ENCODE assay signal across 8 mouse cellular contexts in genomic region chr15:80015211-80015952, GRCm38 (mm10). TPM values are rescaled to one million over a fixed set of nuclear protein-coding genes. Genes with fewer than 3 reads are reported as not detected.
A peak's percentile ranks its signal among the peaks of the same experiment; 100 is the strongest.
DNase-seq lines count a peak whose midpoint lies in the region; ATAC-seq and TF ChIP-seq lines count a peak whose summit lies in the region.

No protein-coding gene starts in this region.

- no peak for ATAC-seq in CD4-positive, CD25-positive, alpha-beta regulatory T cell, adult 4 months

- H3K27ac ChIP-seq in left cerebral cortex, adult 2 months, result peak overlapping the region; percentile 91

- peak overlapping the region; percentile 80 for H3K4me3 ChIP-seq in left cerebral cortex, adult 2 months

- intact Hi-C loops in left cerebral cortex, adult 2 months (cut with DNase I), result no loop called here
- intact Hi-C loops in left cerebral cortex, postnatal 4 days (cut with DNase I), result no loop called here
- intact Hi-C loops in left cerebral cortex, postnatal 10 days (cut with DNase I), result no loop called here

- no peak for TF ChIP-seq CTCF in left cerebral cortex, adult 2 months (IDR thresholded peaks at IDR 0.05)

- DNase-seq in adrenal gland, postnatal 14 days, result peak; percentile 54
- no peak for DNase-seq in adrenal gland, adult 2 months
- peak; percentile 65 to 68 for DNase-seq in left cerebral cortex, adult 2 months (ENCODE audit: extremely low spot score in 1 of 2, low spot score in 2 of 2)
- no peak for DNase-seq in left cerebral cortex, postnatal 4 days
- peak; percentile 51 to 73 for DNase-seq in left cerebral cortex, postnatal 10 days (ENCODE audit: extremely low spot score in 1 of 2, low spot score in 2 of 2)
- peak; percentile 65 for DNase-seq in right cerebral cortex, postnatal 25 days
- DNase-seq in spleen, postnatal 14 days (ENCODE audit: low spot score in 2 of 2), result no peak

RNA-seq across cellular contexts. Expression of gene Pdgfb, which starts 0.6 kb away (rescaled TPM):
- total RNA-seq in adrenal gland, postnatal 14 days (2021), result 43.0 and 49.3 TPM in 2 replicates
- total RNA-seq in adrenal gland, adult 2 months (2021), result 10 to 100 TPM; 30.3 to 54.0 TPM
- polyA plus RNA-seq in adrenal gland, adult 2 months (2012; rRNA removed), result 63.3 and 63.8 TPM in 2 replicates
- total RNA-seq in left cerebral cortex, adult 2 months (2021), result 10 to 100 TPM; 32.7 to 41.7 TPM
- 10 to 100 TPM; 19.2 to 26.6 TPM for total RNA-seq in left cerebral cortex, postnatal 4 days (2021)
- total RNA-seq in left cerebral cortex, postnatal 10 days (2021), result 10 to 100 TPM; 42.6 to 43.4 TPM
- 1 to 10 TPM; 1.4 to 2.8 TPM for polyA plus RNA-seq in CD4-positive, CD25-positive, alpha-beta regulatory T cell, adult 4 months (2017; shearing (Covaris generic))

RNA-seq across cellular contexts. Expression of gene Cbx7, which starts 44.5 kb away (rescaled TPM):
- total RNA-seq in adrenal gland, postnatal 14 days (2021), result 7.2 and 12.8 TPM in 2 replicates
- 10 to 100 TPM; 15.6 to 29.8 TPM for total RNA-seq in adrenal gland, adult 2 months (2021)
- 35.2 and 41.3 TPM in 2 replicates for polyA plus RNA-seq in adrenal gland, adult 2 months (2012; rRNA removed)
- total RNA-seq in left cerebral cortex, adult 2 months (2021), result 10 to 100 TPM; 52.3 to 52.6 TPM
- 1 to 10 TPM; 5.6 to 6.8 TPM for total RNA-seq in left cerebral cortex, postnatal 4 days (2021)
- total RNA-seq in left cerebral cortex, postnatal 10 days (2021), result 1 to 10 TPM; 5.6 to 7.1 TPM
- 10 to 100 TPM; 48.1 to 54.3 TPM for polyA plus RNA-seq in CD4-positive, CD25-positive, alpha-beta regulatory T cell, adult 4 months (2017; shearing (Covaris generic))

Comparison
In these comparisons a context has a peak if more than half of its experiments do, and no peak if none do; other contexts are left out.
1. DNase-seq: peak in adrenal gland, postnatal 14 days (single experiment), left cerebral cortex, adult 2 months (2 of 2), left cerebral cortex, postnatal 10 days (2 of 2) and right cerebral cortex, postnatal 25 days (single experiment); none in adrenal gland, adult 2 months (single experiment), left cerebral cortex, postnatal 4 days (single experiment) and spleen, postnatal 14 days (0 of 2).